Mouse (Mus musculus): ENCODE results near the gene Gmfg. TPM values are rescaled to one million over a fixed set of nuclear protein-coding genes. Genes with fewer than 3 reads are reported as not detected.

The Gmfg gene
- polyA plus RNA-seq, 1 experiment from 2014 or later: 1.8 TPM

- H3K4me3 ChIP-seq (ENCODE audit: low read depth, low read length): no peak overlapping the region
- no peaks in the 10 kb centered on the region for H3K9me3 ChIP-seq (ENCODE audit: control insufficient read depth, low read length)
- peaks cover 30% of the 10 kb centered on the region for H3K36me3 ChIP-seq (ENCODE audit: control insufficient read depth, insufficient read depth, low read length)
- H3K27me3 ChIP-seq (ENCODE audit: control insufficient read depth, insufficient read depth, low read length): peaks cover 4% of the 10 kb centered on the region; the same call in 1 of the 2 replicates
- H3K9ac ChIP-seq (replicated peaks; ENCODE audit: low read depth, low read length): no peak overlapping the region
- H3K4me2 ChIP-seq (ENCODE audit: low read depth, low read length): peak overlapping the region; percentile 3; the same call in 1 of the 2 replicates
- H3K27ac ChIP-seq (ENCODE audit: low read depth, low read length): peak overlapping the region; percentile 28; the same call in 1 of the 2 replicates
- peaks cover 15% of the 10 kb centered on the region; the same call in 1 of the 2 replicates for H3K4me1 ChIP-seq (ENCODE audit: control insufficient read depth, insufficient read depth, low read length)
- ATAC-seq (ENCODE audit: low read depth): peak; percentile 54; the same call in 1 of the 2 replicates
- 66% methylated on average over 10 of the region's 10 CpGs for WGBS
Observed at GRCm38 (mm10) chr7:28464416-28465212, 27.4 kb downstream of the Gmfg start.

DNA sequence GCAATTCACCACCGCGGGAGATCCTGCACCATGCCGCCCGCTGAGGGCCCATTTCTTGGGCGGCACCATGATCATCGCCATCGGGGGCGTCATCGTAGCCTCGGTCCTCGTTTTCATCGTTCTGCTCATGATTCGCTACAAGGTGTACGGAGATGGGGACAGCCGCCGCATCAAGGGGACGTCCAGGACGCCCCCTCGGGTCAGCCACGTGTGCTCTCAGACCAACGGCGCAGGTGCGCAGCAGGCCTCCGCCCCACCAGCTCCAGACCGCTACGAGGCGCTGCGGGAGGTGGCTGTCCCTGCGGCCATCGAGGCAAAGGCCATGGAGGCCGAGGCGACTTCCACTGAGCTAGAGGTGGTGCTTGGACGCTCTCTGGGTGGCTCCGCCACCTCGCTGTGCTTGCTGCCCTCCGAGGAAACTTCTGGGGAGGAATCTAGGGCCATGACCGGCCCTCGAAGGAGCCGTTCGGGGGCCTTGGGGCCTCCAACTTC is 29.5 kb downstream of the Gmfg start:
- Histone ChIP-seq H3K9me3 (ENCODE audit: control insufficient read depth, low read length) (no peaks in the 10 kb centered on the region), H3K36me3 (ENCODE audit: control insufficient read depth, insufficient read depth, low read length) (peaks cover 18% of the 10 kb centered on the region), H3K27me3 (ENCODE audit: control insufficient read depth, insufficient read depth, low read length) (peaks cover 4% of the 10 kb centered on the region; the same call in 1 of the 2 replicates), H3K4me3 (ENCODE audit: low read depth, low read length) (peak overlapping the region; percentile 25; the same call in 1 of the 2 replicates), H3K27ac (ENCODE audit: low read depth, low read length) (no peak overlapping the region), H3K4me2 (ENCODE audit: low read depth, low read length) (peak overlapping the region; percentile 55), H3K9ac (replicated peaks; ENCODE audit: low read depth, low read length) (no peak overlapping the region), H3K4me1 (ENCODE audit: control insufficient read depth, insufficient read depth, low read length) (peaks cover 15% of the 10 kb centered on the region; the same call in 1 of the 2 replicates)
- WGBS: 17% methylated on average over 39 of the region's 40 CpGs
- ATAC-seq (ENCODE audit: low read depth): no peak

DNA sequence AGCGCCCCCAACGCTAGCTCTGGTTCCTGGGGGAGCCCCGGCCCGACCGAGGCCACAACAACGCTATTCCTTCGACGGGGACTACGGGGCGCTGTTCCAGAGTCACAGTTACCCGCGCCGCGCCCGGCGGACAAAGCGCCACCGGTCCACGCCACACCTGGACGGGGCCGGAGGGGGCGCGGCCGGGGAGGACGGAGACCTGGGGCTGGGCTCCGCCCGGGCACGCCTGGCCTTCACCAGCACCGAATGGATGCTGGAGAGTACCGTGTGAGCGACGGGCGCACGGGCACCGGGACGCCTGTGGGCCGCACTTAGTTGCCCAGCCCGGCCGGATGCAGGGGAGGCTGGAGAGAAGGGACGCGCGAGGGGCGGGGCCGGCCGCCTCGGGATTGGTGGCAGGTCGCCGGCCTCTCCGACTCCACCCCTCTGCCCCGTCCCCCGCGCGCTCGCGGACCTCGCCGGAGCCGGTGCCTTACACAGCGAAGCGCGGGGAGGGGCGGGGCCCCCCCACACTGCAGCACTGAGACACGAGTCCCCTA is 30.0 kb downstream of the Gmfg start:
- Histone ChIP-seq H3K27ac (ENCODE audit: low read depth, low read length) (no peak overlapping the region), H3K9me3 (ENCODE audit: control insufficient read depth, low read length) (no peaks in the 10 kb centered on the region), H3K4me3 (ENCODE audit: low read depth, low read length) (peak overlapping the region; percentile 25; the same call in 1 of the 2 replicates), H3K4me1 (ENCODE audit: control insufficient read depth, insufficient read depth, low read length) (peaks cover 15% of the 10 kb centered on the region; the same call in 1 of the 2 replicates), H3K4me2 (ENCODE audit: low read depth, low read length) (peak overlapping the region; percentile 55), H3K9ac (replicated peaks; ENCODE audit: low read depth, low read length) (0 out of 2 replicates have a peak overlapping the region, but pooled peaks have one; percentile 28), H3K36me3 (ENCODE audit: control insufficient read depth, insufficient read depth, low read length) (peaks cover 13% of the 10 kb centered on the region), H3K27me3 (ENCODE audit: control insufficient read depth, insufficient read depth, low read length) (peaks cover 4% of the 10 kb centered on the region; the same call in 1 of the 2 replicates)
- no peak for ATAC-seq (ENCODE audit: low read depth)
- WGBS: 3% methylated on average over 35 of the region's 63 CpGs

GRCm38 (mm10) chr7:28476191-28476590 is 38.9 kb downstream of the Gmfg start:
- Histone ChIP-seq H3K27ac (ENCODE audit: low read depth, low read length) (no peak overlapping the region), H3K9ac (replicated peaks; ENCODE audit: low read depth, low read length) (no peak overlapping the region), H3K27me3 (ENCODE audit: control insufficient read depth, insufficient read depth, low read length) (no peaks in the 10 kb centered on the region), H3K4me3 (ENCODE audit: low read depth, low read length) (no peak overlapping the region), H3K4me1 (ENCODE audit: control insufficient read depth, insufficient read depth, low read length) (no peaks in the 10 kb centered on the region), H3K36me3 (ENCODE audit: control insufficient read depth, insufficient read depth, low read length) (no peaks in the 10 kb centered on the region), H3K4me2 (ENCODE audit: low read depth, low read length) (no peak overlapping the region), H3K9me3 (ENCODE audit: control insufficient read depth, low read length) (no peaks in the 10 kb centered on the region)
- 90% methylated on average over 6 of the region's 6 CpGs for WGBS
- ATAC-seq (ENCODE audit: low read depth): no peak

DNA sequence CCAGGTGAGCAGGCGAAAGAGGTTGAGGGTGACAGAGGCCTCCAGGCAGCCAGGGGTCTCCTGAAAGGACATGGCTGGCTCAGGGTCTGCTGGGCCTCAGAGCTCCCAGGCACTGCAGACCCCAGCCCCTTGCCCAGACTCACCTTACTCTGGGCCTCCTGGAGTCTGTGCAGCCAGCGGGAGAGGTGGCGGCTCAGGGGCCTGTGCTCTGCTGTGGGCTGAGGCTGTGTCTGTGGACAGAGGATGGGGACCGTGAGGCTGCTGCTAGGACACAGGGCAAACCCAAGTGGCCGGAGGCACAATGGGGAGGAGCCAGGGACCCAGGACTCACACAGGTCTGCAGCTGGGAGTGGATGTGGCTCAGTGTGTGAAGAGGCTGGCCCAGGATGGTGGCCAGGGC is 40.1 kb downstream of the Gmfg start:
- Histone ChIP-seq H3K36me3 (ENCODE audit: control insufficient read depth, insufficient read depth, low read length) (no peaks in the 10 kb centered on the region), H3K27ac (ENCODE audit: low read depth, low read length) (no peak overlapping the region), H3K4me3 (ENCODE audit: low read depth, low read length) (no peak overlapping the region), H3K9ac (replicated peaks; ENCODE audit: low read depth, low read length) (no peak overlapping the region), H3K9me3 (ENCODE audit: control insufficient read depth, low read length) (no peaks in the 10 kb centered on the region), H3K4me2 (ENCODE audit: low read depth, low read length) (no peak overlapping the region), H3K4me1 (ENCODE audit: control insufficient read depth, insufficient read depth, low read length) (no peaks in the 10 kb centered on the region), H3K27me3 (ENCODE audit: control insufficient read depth, insufficient read depth, low read length) (no peaks in the 10 kb centered on the region)
- WGBS: 83% methylated on average over 5 of the region's 5 CpGs
- ATAC-seq (ENCODE audit: low read depth): no peak

DNA sequence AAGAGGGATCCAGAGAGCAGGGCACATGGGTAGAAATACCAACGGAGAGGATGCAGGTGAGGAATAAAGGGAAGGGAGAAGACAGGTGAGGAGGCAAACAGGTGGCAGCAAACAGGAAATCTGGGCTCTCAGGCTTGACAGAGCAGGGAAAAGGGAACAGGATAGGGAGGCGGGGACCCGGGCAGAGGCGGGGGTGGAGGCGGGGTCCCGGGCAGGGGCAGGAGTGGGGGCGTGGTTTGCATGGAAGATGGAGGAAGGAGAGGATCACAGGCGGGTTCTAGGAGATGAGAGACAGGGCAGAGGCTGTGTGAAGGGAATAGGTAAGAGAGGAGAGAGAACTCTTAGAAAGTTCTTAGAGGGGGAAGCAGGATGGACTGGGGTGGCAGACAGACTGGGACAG is 41.6 kb downstream of the Gmfg start:
- WGBS: 5% methylated on average over 8 of the region's 8 CpGs
- Histone ChIP-seq H3K9ac (replicated peaks; ENCODE audit: low read depth, low read length) (no peak overlapping the region), H3K9me3 (ENCODE audit: control insufficient read depth, low read length) (no peaks in the 10 kb centered on the region), H3K27me3 (ENCODE audit: control insufficient read depth, insufficient read depth, low read length) (no peaks in the 10 kb centered on the region), H3K4me1 (ENCODE audit: control insufficient read depth, insufficient read depth, low read length) (no peaks in the 10 kb centered on the region), H3K4me3 (ENCODE audit: low read depth, low read length) (no peak overlapping the region), H3K36me3 (ENCODE audit: control insufficient read depth, insufficient read depth, low read length) (no peaks in the 10 kb centered on the region), H3K27ac (ENCODE audit: low read depth, low read length) (no peak overlapping the region), H3K4me2 (ENCODE audit: low read depth, low read length) (no peak overlapping the region)
- no peak for ATAC-seq (ENCODE audit: low read depth)

DNA sequence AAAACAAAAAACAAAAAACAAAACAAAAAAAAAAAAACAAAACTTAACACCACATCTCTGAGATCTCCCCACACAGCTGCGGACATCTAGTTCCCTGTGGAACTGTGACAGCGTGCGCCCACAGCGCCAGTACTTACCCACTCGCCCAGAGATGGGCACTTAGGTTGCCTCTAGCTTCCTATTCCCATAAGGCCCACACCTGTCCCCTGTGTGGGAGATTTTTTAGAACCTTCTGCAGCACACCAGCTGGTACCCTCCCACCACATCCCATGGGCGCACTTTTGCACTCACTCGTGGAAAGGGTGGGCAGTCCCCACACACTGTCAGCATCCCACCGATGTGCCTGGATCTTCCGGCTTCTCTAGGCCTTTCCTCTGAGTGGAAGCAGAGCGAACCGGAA is 45.6 kb downstream of the Gmfg start:
- H3K27ac ChIP-seq (ENCODE audit: low read depth, low read length): no peak overlapping the region
- 76% methylated on average over 11 of the region's 11 CpGs for WGBS
- H3K4me2 ChIP-seq (ENCODE audit: low read depth, low read length): no peak overlapping the region
- H3K27me3 ChIP-seq (ENCODE audit: control insufficient read depth, insufficient read depth, low read length): no peaks in the 10 kb centered on the region
- H3K4me3 ChIP-seq (ENCODE audit: low read depth, low read length): no peak overlapping the region
- no peaks in the 10 kb centered on the region for H3K9me3 ChIP-seq (ENCODE audit: control insufficient read depth, low read length)
- no peak for ATAC-seq (ENCODE audit: low read depth)
- H3K36me3 ChIP-seq (ENCODE audit: control insufficient read depth, insufficient read depth, low read length): no peaks in the 10 kb centered on the region
- H3K9ac ChIP-seq (replicated peaks; ENCODE audit: low read depth, low read length): no peak overlapping the region
- no peaks in the 10 kb centered on the region for H3K4me1 ChIP-seq (ENCODE audit: control insufficient read depth, insufficient read depth, low read length)

DNA sequence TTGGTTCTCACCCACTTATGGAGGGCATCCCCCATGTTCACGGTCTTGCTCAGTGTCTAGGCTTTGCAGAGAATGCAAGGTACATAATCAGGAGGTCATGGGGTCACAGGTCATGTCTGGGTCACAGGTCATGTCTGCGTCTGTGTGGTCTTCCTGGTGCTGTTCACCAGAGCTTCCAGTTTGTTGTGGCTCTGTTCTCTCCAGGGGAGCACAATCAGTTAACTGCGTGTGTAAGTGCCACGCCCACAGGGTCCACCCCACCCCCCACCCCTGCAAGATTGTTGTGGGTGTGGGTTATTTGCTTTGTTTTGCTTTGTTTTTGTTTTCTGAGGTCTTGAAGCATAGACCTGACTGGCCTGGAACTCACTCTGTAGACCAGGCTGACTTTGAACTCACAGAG is 46.9 kb downstream of the Gmfg start:
- WGBS: 16% methylated on average over 4 of the region's 4 CpGs
- Histone ChIP-seq H3K4me3 (ENCODE audit: low read depth, low read length) (no peak overlapping the region), H3K9ac (replicated peaks; ENCODE audit: low read depth, low read length) (no peak overlapping the region), H3K27me3 (ENCODE audit: control insufficient read depth, insufficient read depth, low read length) (no peaks in the 10 kb centered on the region), H3K36me3 (ENCODE audit: control insufficient read depth, insufficient read depth, low read length) (no peaks in the 10 kb centered on the region), H3K9me3 (ENCODE audit: control insufficient read depth, low read length) (no peaks in the 10 kb centered on the region), H3K27ac (ENCODE audit: low read depth, low read length) (no peak overlapping the region), H3K4me2 (ENCODE audit: low read depth, low read length) (no peak overlapping the region), H3K4me1 (ENCODE audit: control insufficient read depth, insufficient read depth, low read length) (no peaks in the 10 kb centered on the region)
- ATAC-seq (ENCODE audit: low read depth): no peak

DNA sequence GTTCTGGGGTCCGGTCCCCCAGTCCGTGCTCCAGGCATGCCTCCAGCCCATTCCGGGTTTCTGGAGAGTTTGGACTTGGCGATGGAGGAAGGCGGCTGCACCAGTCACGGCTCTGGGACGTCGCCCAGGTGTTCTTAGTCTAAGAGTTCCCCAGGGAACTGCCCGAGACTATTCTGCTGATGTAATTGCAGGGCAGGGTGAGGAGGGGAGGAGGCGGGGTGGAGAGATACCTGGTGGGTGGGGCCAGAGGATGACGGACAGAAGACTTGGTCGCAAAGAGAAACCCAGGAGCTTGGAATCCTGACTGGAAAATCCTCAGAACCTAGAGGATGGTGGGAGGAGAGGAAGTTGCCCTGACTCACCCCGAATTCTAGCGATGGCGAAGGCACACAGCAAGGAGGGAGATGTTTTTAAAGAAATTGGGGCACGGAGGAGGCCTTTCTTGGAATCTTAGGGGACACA is 50.8 kb downstream of the Gmfg start:
- no peak for ATAC-seq (ENCODE audit: low read depth)
- H3K9me3 ChIP-seq (ENCODE audit: control insufficient read depth, low read length): no peaks in the 10 kb centered on the region
- no peak overlapping the region for H3K9ac ChIP-seq (replicated peaks; ENCODE audit: low read depth, low read length)
- no peaks in the 10 kb centered on the region for H3K4me1 ChIP-seq (ENCODE audit: control insufficient read depth, insufficient read depth, low read length)
- H3K27ac ChIP-seq (ENCODE audit: low read depth, low read length): no peak overlapping the region
- H3K36me3 ChIP-seq (ENCODE audit: control insufficient read depth, insufficient read depth, low read length): no peaks in the 10 kb centered on the region
- H3K27me3 ChIP-seq (ENCODE audit: control insufficient read depth, insufficient read depth, low read length): no peaks in the 10 kb centered on the region
- peak overlapping the region; percentile 36 for H3K4me2 ChIP-seq (ENCODE audit: low read depth, low read length)
- 5% methylated on average over 16 of the region's 16 CpGs for WGBS
- no peak overlapping the region for H3K4me3 ChIP-seq (ENCODE audit: low read depth, low read length)
